Mouse (Mus musculus) bone marrow macrophage, adult 2 months (primary cell): ENCODE data around the gene Acot10.

Source experiments
- CTCF ChIP-seq: IDR thresholded peaks from 2 replicates; pipeline ENCODE4 v1.5.1; 2012; ENCODE audit warnings: low read depth, mild to moderate bottlenecking, low read length, moderate library complexity
- POLR2A ChIP-seq: IDR thresholded peaks from 2 replicates; pipeline ENCODE4 v1.6.1; 2012; ENCODE audit warnings: mild to moderate bottlenecking, low read depth, low read length, borderline replicate concordance

DNA sequence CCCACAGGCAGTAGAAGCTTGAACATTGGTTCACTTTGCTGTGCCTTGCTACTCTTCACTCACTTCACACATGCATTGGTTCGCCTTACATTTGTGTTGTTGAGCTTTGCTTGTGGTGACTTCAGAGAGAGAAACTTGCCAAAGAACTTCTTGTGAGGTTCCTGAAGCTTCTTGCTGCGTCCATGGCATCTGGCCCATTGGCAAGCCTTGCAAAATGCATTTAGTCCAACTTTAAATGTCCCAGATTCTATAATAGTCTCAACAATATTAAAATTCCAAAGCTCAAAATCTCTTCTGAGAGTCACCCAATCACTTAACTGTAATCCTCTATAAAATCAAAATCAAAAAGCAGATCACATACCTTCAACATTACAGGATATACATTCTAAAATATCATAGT, 6.3 kb downstream of the Acot10 start:
- TF ChIP-seq CTCF (no peak), POLR2A (no peak)
